Mouse (Mus musculus) limb, embryonic 11.5 days (tissue): ENCODE data around the gene Sirt3. TPM values are rescaled to one million over a fixed set of nuclear protein-coding genes. Genes with fewer than 3 reads are reported as not detected.
"Not testable (repeated sequence)": the region's sequence is repeated elsewhere in the genome, so short reads cannot be mapped to it uniquely, and the experiment has no call there.

Experiments
- ATAC-seq: fragments of 200-750 bp; cut with Nextera tagmentation; 2 replicates; pipeline ENCODE4 v1.8.0; 2017; ENCODE audit warnings: low read depth; ENCODE audit not compliant: insufficient number of reproducible peaks, low FRiP score, low TSS enrichment
- DNase-seq: peaks from one replicate; pipeline ENCODE4 v3.0.0-alpha.2; 2015; ENCODE audit warnings: low spot score
- H3K27ac ChIP-seq: fragments of 300-500 bp; sonication (generic); replicated peaks from 2 replicates; pipeline ENCODE4 v1.5.1; 2014; ENCODE audit warnings: low read depth, mild to moderate bottlenecking, low read length
- H3K27me3 ChIP-seq: fragments of 300-500 bp; sonication (generic); 2 replicates; pipeline ENCODE4 v1.6.1; 2014; ENCODE audit warnings: mild to moderate bottlenecking, low read length, mixed read lengths; ENCODE audit not compliant: control insufficient read depth, insufficient read depth
- H3K36me3 ChIP-seq: fragments of 300-500 bp; sonication (generic); 2 replicates; pipeline ENCODE4 v1.6.1; 2014; ENCODE audit warnings: mild to moderate bottlenecking, low read length, moderate library complexity, mixed read lengths; ENCODE audit not compliant: control insufficient read depth, insufficient read depth
- H3K4me1 ChIP-seq: fragments of 300-500 bp; sonication (generic); 2 replicates; pipeline ENCODE4 v1.6.1; 2014; ENCODE audit warnings: low read length, mixed read lengths; ENCODE audit not compliant: control insufficient read depth, insufficient read depth
- H3K4me2 ChIP-seq: fragments of 300-500 bp; sonication (generic); 2 replicates; pipeline ENCODE4 v1.6.1; 2014; ENCODE audit warnings: low read depth, mild to moderate bottlenecking, moderate library complexity; ENCODE audit not compliant: severe bottlenecking
- H3K4me3 ChIP-seq: fragments of 300-500 bp; sonication (generic); 2 replicates; pipeline ENCODE4 v1.5.1; 2014; ENCODE audit warnings: low read depth, low read length
- H3K9ac ChIP-seq: fragments of 300-500 bp; sonication (generic); 2 replicates; pipeline ENCODE4 v1.6.1; 2014; ENCODE audit warnings: mild to moderate bottlenecking, low read length
- H3K9me3 ChIP-seq: fragments of 300-500 bp; sonication (generic); 2 replicates; pipeline ENCODE4 v1.6.1; 2016; ENCODE audit warnings: low read length; ENCODE audit not compliant: control insufficient read depth
- WGBS: fragments of 180-500 bp; shearing (Covaris S2); extraction: QIAGEN DNeasy Blood & Tissue Kit; methylation state at CpG from one replicate; pipeline ENCODE4 v1.1.7; 2014; 5-methylcytosine and 5-hydroxymethylcytosine counted together
- polyA plus RNA-seq: library from polyadenylated mRNA; unstranded; fragments of >200 nt; fragmentation: Nextera tagmentation; extraction: Ambion mirVana; gene quantifications from 2 replicates; pipeline ENCODE4 v1.2.1, GENCODE M21; 2014

Gene Sirt3
- polyA plus RNA-seq, 1 experiment from 2014 or later = 23.2 TPM

DNA sequence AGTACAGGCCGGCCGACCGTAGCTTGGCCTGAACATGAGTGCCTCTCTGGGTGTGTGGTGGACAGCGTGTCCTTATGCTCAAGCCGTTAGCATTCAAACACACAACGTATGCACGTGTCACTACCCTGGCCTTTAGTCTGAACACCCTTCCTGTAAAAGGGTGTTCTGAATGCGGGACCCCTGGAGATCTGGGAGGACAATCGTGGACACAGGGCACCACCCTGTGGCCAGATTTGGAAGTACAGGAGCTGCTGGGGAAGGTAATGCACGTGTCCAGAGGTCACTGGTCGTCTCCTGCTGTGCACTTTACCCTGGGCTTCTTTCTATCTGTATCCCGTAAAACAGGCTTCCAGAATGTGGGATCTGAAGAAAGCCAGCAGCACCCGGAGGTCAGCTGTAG lies 21.1 kb upstream of the Sirt3 start:
- Histone ChIP-seq H3K27ac (no peak overlapping the region), H3K4me1 (peaks cover 9% of the 10 kb centered on the region; the same call in 1 of the 2 replicates), H3K27me3 (no peaks in the 10 kb centered on the region), H3K9ac (no peak overlapping the region; the same call in 1 of the 2 replicates), H3K4me3 (no peak overlapping the region), H3K4me2 (no peak overlapping the region), H3K36me3 (peaks cover under 1% of the 10 kb centered on the region; the same call in 1 of the 2 replicates), H3K9me3 (no peaks in the 10 kb centered on the region)
- DNase-seq (peak; percentile 89), ATAC-seq (peak; percentile 28; the same call in 1 of the 2 replicates)
- 26% methylated on average over 13 of the region's 13 CpGs for WGBS

DNA sequence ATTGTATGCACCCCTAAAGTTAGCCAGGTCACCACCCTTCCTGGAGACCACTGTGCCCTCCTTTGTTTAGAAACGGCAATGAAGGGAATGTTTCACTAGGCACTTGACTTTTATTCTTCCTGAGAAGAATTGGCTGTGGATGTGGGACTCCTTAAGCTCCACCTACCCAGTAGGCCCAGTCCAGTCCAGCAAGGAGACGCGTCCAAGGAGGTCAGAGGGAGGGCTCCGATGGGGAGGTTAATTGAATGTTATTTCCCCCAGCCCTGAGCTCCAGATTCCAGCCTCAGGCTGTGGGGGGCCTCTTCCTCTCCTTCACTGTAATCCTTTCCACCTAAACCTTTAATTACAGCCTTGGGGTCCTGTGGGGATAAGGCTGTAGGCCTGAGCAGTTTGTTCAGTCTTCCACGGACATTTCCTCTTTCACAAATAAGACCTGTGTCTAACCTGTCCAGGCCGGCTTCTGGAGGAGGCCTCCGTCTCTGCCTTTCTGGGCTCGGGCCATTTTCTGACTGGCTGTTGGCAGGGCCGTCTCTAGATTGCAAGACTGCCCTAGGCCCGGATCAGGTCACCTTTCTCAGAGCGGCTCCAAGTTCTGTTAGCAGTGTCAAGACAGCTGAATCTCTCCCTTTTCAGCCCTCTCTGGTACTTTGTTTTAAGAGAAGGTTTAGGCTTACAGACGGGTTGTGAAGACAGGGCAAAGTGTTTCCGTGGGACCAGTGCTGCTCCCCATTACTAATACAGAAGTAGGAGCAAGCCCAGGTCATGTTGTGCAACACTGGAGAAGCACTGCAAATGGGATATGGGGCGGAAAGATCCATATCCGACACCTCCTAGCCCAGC lies 20.1 kb upstream of the Sirt3 start:
- Histone ChIP-seq H3K4me3 (no peak overlapping the region), H3K4me1 (peaks cover 9% of the 10 kb centered on the region; the same call in 1 of the 2 replicates), H3K4me2 (no peak overlapping the region), H3K9ac (peak overlapping the region; percentile 17; the same call in 1 of the 2 replicates), H3K36me3 (peaks cover 4% of the 10 kb centered on the region; the same call in 1 of the 2 replicates), H3K27me3 (no peaks in the 10 kb centered on the region), H3K27ac (no peak overlapping the region), H3K9me3 (no peaks in the 10 kb centered on the region)
- whole genome bisulfite sequencing = 73% methylated on average over 15 of the region's 15 CpGs
- ATAC-seq = no peak
- DNase-seq = no peak

DNA sequence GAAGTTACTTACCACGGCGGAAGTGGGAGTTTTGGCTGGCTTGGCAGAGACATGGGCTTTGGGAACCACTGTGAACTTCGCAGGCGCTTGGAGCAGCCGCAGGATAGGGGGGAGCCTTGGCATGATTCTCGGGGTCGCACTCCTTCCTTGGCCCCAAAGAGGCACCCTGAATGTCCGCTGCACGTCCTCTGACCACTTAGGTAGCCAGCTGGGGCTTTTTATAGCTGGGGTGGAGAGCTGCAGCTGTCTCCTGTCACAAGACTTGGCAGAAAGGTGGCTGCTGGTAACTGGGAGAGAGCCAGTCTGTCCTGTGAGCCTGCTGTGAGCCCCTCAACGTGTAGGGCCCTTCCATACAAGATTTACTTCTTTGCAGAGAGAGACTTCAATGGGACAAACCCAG lies 18.1 kb upstream of the Sirt3 start, which contains the start of gene Cox8b:
TSS of gene Cox8b (minus strand) at position 227 of the 400 bp plus-strand sequence.
- DNase-seq = no peak
- Histone ChIP-seq H3K4me3 (no peak within 1 kb of the TSS), H3K27ac (no peak within 1 kb of the TSS), H3K4me1 (peaks cover 9% of the 10 kb centered on the region; the same call in 1 of the 2 replicates), H3K9ac (no peak within 1 kb of the TSS), H3K4me2 (no peak within 1 kb of the TSS), H3K27me3 (no peaks in the 10 kb centered on the region), H3K9me3 (no peaks in the 10 kb centered on the region), H3K36me3 (peaks cover 8% of the 10 kb centered on the region; the same call in 1 of the 2 replicates)
- ATAC-seq = no peak
- WGBS = 84% methylated on average over 10 of the region's 10 CpGs

DNA sequence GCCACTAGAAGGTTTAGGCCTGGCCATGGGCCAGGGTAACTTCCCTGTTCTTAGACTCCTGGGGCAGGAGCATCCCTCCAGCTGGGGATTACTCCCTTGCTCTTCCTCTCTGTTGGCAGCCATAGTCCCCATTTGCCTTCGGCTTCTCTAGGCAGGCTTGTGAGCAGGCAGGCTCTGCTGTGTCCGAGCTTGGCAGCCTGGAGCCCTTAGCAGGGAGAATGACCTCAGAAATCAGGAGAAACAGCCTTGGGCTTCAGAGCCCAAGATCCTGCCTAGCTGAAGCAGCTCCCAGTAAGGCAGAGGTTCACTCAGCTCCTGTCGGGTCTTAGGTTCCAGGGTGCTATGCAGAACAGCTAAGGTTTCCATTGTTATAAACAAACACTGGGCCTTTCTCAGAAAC lies 17.0 kb upstream of the Sirt3 start:
- Histone ChIP-seq H3K9ac (no peak overlapping the region), H3K9me3 (no peaks in the 10 kb centered on the region), H3K27me3 (no peaks in the 10 kb centered on the region), H3K4me3 (no peak overlapping the region), H3K27ac (no peak overlapping the region), H3K36me3 (peaks cover 14% of the 10 kb centered on the region; the same call in 1 of the 2 replicates), H3K4me2 (no peak overlapping the region), H3K4me1 (peaks cover 9% of the 10 kb centered on the region; the same call in 1 of the 2 replicates)
- 87% methylated on average over 3 of the region's 3 CpGs for WGBS
- ATAC-seq = no peak
- DNase-seq = no peak

DNA sequence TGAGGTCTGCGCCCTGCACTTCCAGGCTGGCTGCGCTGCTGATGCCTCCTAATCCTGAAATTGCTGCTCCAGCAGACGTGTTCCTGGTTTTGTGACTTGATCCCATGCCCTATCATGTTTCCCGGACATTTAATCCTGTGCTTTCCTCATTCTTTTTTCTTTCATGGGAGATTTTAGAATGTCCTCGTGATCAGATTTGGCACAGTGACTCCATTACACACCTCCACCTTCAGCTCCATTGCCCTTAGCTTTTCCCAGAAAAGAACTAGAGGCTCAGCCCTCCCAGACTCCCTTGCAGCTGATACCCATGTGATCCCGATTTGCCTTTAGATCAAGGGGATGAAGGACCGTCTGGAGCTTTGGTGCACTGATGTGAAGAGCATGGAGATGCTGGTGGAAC lies 15.8 kb upstream of the Sirt3 start:
- Histone ChIP-seq H3K4me2 (no peak overlapping the region), H3K36me3 (peaks cover 15% of the 10 kb centered on the region; the same call in 1 of the 2 replicates), H3K4me1 (peaks cover 3% of the 10 kb centered on the region; the same call in 1 of the 2 replicates), H3K27me3 (no peaks in the 10 kb centered on the region), H3K4me3 (no peak overlapping the region), H3K9me3 (no peaks in the 10 kb centered on the region), H3K27ac (no peak overlapping the region), H3K9ac (no peak overlapping the region)
- WGBS = 91% methylated on average over 7 of the region's 7 CpGs
- DNase-seq = no peak
- ATAC-seq = no peak

DNA sequence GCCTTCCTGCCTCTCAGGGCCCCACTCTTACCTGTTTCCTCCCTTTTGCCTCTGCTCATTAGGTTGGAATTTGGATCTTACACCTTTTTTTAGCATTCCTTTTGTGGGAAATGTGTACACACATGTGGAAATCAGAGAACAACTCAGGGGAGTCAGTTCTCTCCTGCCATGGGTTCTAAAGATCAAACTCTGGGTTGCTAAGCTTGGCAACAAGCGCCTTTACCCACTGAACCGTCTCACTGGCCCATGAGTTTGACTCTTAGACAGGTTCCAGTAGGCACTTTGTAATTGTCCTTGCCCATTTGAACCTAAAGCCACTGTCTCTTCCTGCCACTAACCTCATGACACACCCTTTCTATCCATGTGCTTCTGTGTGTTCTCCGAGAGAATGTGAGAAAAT lies 12.5 kb upstream of the Sirt3 start:
- DNase-seq (no peak), ATAC-seq (no peak)
- 92% methylated on average over 3 of the region's 3 CpGs for WGBS
- no peaks in the 10 kb centered on the region for H3K4me1 ChIP-seq
- H3K4me2 ChIP-seq = no peak overlapping the region
- peaks cover 19% of the 10 kb centered on the region; the same call in 1 of the 2 replicates for H3K36me3 ChIP-seq
- H3K27me3 ChIP-seq = no peaks in the 10 kb centered on the region
- no peak overlapping the region for H3K4me3 ChIP-seq
- no peak overlapping the region for H3K27ac ChIP-seq
- no peak overlapping the region for H3K9ac ChIP-seq
- H3K9me3 ChIP-seq = no peaks in the 10 kb centered on the region

DNA sequence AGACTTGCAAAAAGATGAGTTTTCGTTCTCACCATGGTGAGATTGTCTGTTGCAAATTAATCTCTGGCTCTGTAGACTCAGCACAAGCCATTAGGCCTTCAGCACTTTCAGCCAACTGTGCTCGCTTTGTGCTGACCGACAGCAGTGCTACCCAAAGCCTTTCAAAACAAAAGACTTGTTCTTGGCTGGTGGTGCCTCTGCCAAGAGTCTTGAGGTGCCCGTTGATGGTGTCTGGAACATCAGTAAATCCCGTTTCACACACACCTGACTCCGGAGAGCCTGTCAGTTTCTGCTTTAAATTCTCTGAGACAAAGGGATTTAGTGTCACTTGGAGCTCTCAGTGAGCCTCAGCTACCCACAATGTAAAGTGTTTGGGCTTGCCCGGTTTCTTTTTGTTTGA lies 11.9 kb upstream of the Sirt3 start:
- 90% methylated on average over 7 of the region's 7 CpGs for WGBS
- Histone ChIP-seq H3K4me1 (no peaks in the 10 kb centered on the region), H3K27me3 (no peaks in the 10 kb centered on the region)

DNA sequence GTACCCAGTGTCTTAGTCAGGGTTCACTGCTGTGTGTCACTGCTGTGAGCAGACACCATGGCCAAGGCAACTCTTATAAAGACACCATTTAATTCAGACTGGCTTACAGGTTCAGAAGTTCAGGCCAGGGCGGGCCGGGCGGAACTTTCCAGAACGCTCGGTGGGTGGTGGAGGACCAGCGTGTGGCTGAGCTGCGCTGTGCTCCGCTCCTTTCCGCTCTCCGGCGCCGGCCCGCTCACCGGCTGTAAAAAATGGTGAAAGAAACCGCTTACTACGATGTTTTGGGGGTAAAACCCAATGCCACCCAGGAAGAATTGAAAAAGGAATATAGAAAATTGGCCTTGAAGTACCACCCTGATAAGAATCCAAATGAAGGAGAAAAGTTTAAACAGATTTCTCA lies 8.5 kb upstream of the Sirt3 start:
- 97% methylated on average over 16 of the region's 16 CpGs for WGBS
- H3K4me1 ChIP-seq, DNase-seq, H3K27ac ChIP-seq, H3K4me2 ChIP-seq, ATAC-seq, H3K27me3 ChIP-seq, H3K4me3 ChIP-seq, H3K9me3 ChIP-seq, H3K9ac ChIP-seq: not testable (repeated sequence)
- H3K36me3 ChIP-seq = peaks cover 18% of the 10 kb centered on the region; the same call in 1 of the 2 replicates

More for the DNA sequence above, 11.9 kb upstream of the Sirt3 start:
- no peak overlapping the region for H3K4me2 ChIP-seq
- no peak overlapping the region for H3K9ac ChIP-seq
- no peaks in the 10 kb centered on the region for H3K9me3 ChIP-seq
- DNase-seq = no peak
- no peak for ATAC-seq
- H3K36me3 ChIP-seq = peaks cover 21% of the 10 kb centered on the region; the same call in 1 of the 2 replicates
- H3K4me3 ChIP-seq = no peak overlapping the region
- no peak overlapping the region for H3K27ac ChIP-seq
